Mouse (Mus musculus): ENCODE measurements at regions not wholly inside any gene's neighbourhood (a gene's known extent, or its start where the extent isn't known, plus 50 kb on each side); places are given as distances from the start of the nearest gene placed in this dataset.

- DNase-seq (ENCODE audit: low spot score) = no peak
Observed at GRCm38 (mm10) chr3:143947079-143947937, 257.7 kb downstream of the Lmo4 start.

GRCm38 (mm10) chr3:143939068-143939709, 265.8 kb downstream of the Lmo4 start:
- no peak for DNase-seq (ENCODE audit: low spot score)

GRCm38 (mm10) chr3:143925322-143925721, 279.7 kb downstream of the Lmo4 start:
- no peak for DNase-seq (ENCODE audit: low spot score)

- no peak for DNase-seq (ENCODE audit: low spot score)
Observed at GRCm38 (mm10) chr3:143919744-143920143, 285.3 kb downstream of the Lmo4 start.

- DNase-seq (ENCODE audit: low spot score) = no peak
Observed at GRCm38 (mm10) chr3:143914341-143915217, 290.4 kb downstream of the Lmo4 start.

GRCm38 (mm10) chr3:143913044-143913574, 291.9 kb downstream of the Lmo4 start:
- DNase-seq (ENCODE audit: low spot score) = no peak

- DNase-seq (ENCODE audit: low spot score) = no peak
Observed at GRCm38 (mm10) chr3:143912433-143912832, 292.6 kb downstream of the Lmo4 start.

GRCm38 (mm10) chr3:143909341-143909740, 295.7 kb downstream of the Lmo4 start:
- no peak for DNase-seq (ENCODE audit: low spot score)

- DNase-seq (ENCODE audit: low spot score) = no peak
Observed at GRCm38 (mm10) chr3:143903421-143903820, 301.6 kb downstream of the Lmo4 start.

GRCm38 (mm10) chr3:143880813-143881212, 324.2 kb downstream of the Lmo4 start:
- no peak for DNase-seq (ENCODE audit: low spot score)

- no peak for DNase-seq (ENCODE audit: low spot score)
Observed at GRCm38 (mm10) chr3:143873876-143874275, 331.1 kb downstream of the Lmo4 start.

GRCm38 (mm10) chr3:143866521-143866920, 338.5 kb downstream of the Lmo4 start:
- DNase-seq (ENCODE audit: low spot score) = no peak

GRCm38 (mm10) chr3:143865626-143866025, 339.4 kb downstream of the Lmo4 start:
- DNase-seq (ENCODE audit: low spot score) = no peak

GRCm38 (mm10) chr3:143864490-143864889, 340.5 kb downstream of the Lmo4 start:
- DNase-seq (ENCODE audit: low spot score) = no peak

- no peak for DNase-seq (ENCODE audit: low spot score)
Observed at GRCm38 (mm10) chr3:143862531-143862930, 342.5 kb downstream of the Lmo4 start.

GRCm38 (mm10) chr3:143861866-143862265, 343.2 kb downstream of the Lmo4 start:
- DNase-seq (ENCODE audit: low spot score) = no peak

GRCm38 (mm10) chr3:143835611-143836240, 369.3 kb downstream of the Lmo4 start:
- DNase-seq (ENCODE audit: low spot score) = no peak

- DNase-seq (ENCODE audit: low spot score) = no peak
Observed at GRCm38 (mm10) chr3:143834725-143835124, 370.3 kb downstream of the Lmo4 start.

GRCm38 (mm10) chr3:143823395-143823777, 381.6 kb downstream of the Lmo4 start:
- DNase-seq (ENCODE audit: low spot score) = no peak

GRCm38 (mm10) chr3:143822564-143823394, 382.2 kb downstream of the Lmo4 start:
- DNase-seq (ENCODE audit: low spot score) = no peak

- DNase-seq (ENCODE audit: low spot score) = no peak
Observed at GRCm38 (mm10) chr3:143807544-143807943, 397.5 kb downstream of the Lmo4 start.

Measured in lung, postnatal 25 days (tissue).